Comparison of ENCODE assay signal across 8 mouse cellular contexts in genomic region chr13:38345431-38345820, GRCm38 (mm10). TPM values are rescaled to one million over a fixed set of nuclear protein-coding genes. Genes with fewer than 3 reads are reported as not detected.
DNase-seq lines count a peak whose midpoint lies in the region; ATAC-seq and TF ChIP-seq lines count a peak whose summit lies in the region.

No protein-coding gene starts in this region.

- TF ChIP-seq EP300 in CH12.LX (IDR thresholded peaks at IDR 0.05; ENCODE audit: low read length), result no peak

- H3K9ac ChIP-seq in CH12.LX (ENCODE audit: insufficient read depth, low read depth), result no peak overlapping the region; the same call in 1 of the 2 replicates
- H3K9ac ChIP-seq in forebrain, embryonic 15.5 days (replicated peaks), result peak overlapping the region; percentile 34; the same call in 1 of the 2 replicates
- no peak overlapping the region for H3K9ac ChIP-seq in limb, embryonic 12.5 days (replicated peaks)

- no peak for TF ChIP-seq RAD21 in CH12.LX (IDR thresholded peaks at IDR 0.05; ENCODE audit: low read depth, low read length)

- no peak for TF ChIP-seq CTCF in CH12.LX (conservative IDR thresholded peaks at IDR 0.05 in 1 of 2, IDR thresholded peaks at IDR 0.05 in 1 of 2; ENCODE audit: low read depth in 2 of 2, low read length in 2 of 2)
- TF ChIP-seq CTCF in small intestine, adult 2 months (IDR thresholded peaks at IDR 0.05; ENCODE audit: extremely low read depth, insufficient read length, insufficient replicate concordance, low read depth, low read length), result no peak

- peak; percentile 9 to 15 for DNase-seq in cerebellum, postnatal 25 days
- no peak for DNase-seq in cerebellum, adult 18-20 months
- DNase-seq in CH12.LX (ENCODE audit: extremely low read depth), result no peak
- DNase-seq in yolk sac, embryonic 10.5 days (ENCODE audit: low spot score), result no peak

- under 1% methylated on average over 31 of the region's 32 CpGs for WGBS in forebrain, embryonic 15.5 days
- 2% methylated on average over 32 of the region's 32 CpGs for WGBS in limb, embryonic 12.5 days
- WGBS in small intestine, adult 2 months, result 1% methylated on average over 32 of the region's 32 CpGs

- peaks cover 7 to 17% of the 10 kb centered on the region in 2 experiments for H3K4me1 ChIP-seq in CH12.LX (ENCODE audit: control insufficient read depth in 1 of 2, insufficient read depth in 2 of 2)
- peaks cover 26% of the 10 kb centered on the region for H3K4me1 ChIP-seq in forebrain, embryonic 15.5 days
- peaks cover 27% of the 10 kb centered on the region for H3K4me1 ChIP-seq in limb, embryonic 12.5 days (replicated peaks)
- H3K4me1 ChIP-seq in small intestine, adult 2 months (ENCODE audit: control insufficient read depth, insufficient read depth, insufficient read length, low read length), result peaks cover 7% of the 10 kb centered on the region

- ATAC-seq in forebrain, embryonic 15.5 days (replicated peaks), result peak; percentile 33
- no peak for ATAC-seq in limb, embryonic 12.5 days (ENCODE audit: insufficient number of reproducible peaks, insufficient read depth, low FRiP score, low TSS enrichment, low read depth)
- ATAC-seq in inflammation-experienced regulatory T-cells, adult 6 months, result no peak

- peak overlapping the region in 1 of 3 experiments; percentile 58 for H3K4me3 ChIP-seq in CH12.LX (replicated peaks in 1 of 3; ENCODE audit: low read depth in 2 of 3, low read length in 2 of 3, poor library complexity in 1 of 3)
- H3K4me3 ChIP-seq in forebrain, embryonic 15.5 days, result peak overlapping the region; percentile 46
- H3K4me3 ChIP-seq in limb, embryonic 12.5 days (replicated peaks), result peak overlapping the region; percentile 47
- peak overlapping the region; percentile 63 for H3K4me3 ChIP-seq in small intestine, adult 2 months (ENCODE audit: low read depth, low read length)

- H3K4me2 ChIP-seq in CH12.LX (ENCODE audit: insufficient read depth, low read depth, poor library complexity, severe bottlenecking), result peak overlapping the region; percentile 80
- peak overlapping the region; percentile 85 for H3K4me2 ChIP-seq in forebrain, embryonic 15.5 days (replicated peaks)
- peak overlapping the region; percentile 71 for H3K4me2 ChIP-seq in limb, embryonic 12.5 days

- no peak for TF ChIP-seq POLR2A in CH12.LX (IDR thresholded peaks at IDR 0.05; ENCODE audit: low read depth, low read length)
- no peak for TF ChIP-seq POLR2A in small intestine, adult 2 months (IDR thresholded peaks at IDR 0.05; ENCODE audit: low read depth, low read length)

- peaks cover 0 to 7% of the 10 kb centered on the region in 2 experiments for H3K36me3 ChIP-seq in CH12.LX (replicated peaks in 1 of 2; ENCODE audit: control insufficient read depth in 1 of 2, insufficient read depth in 1 of 2, low read length in 1 of 2)
- no peaks in the 10 kb centered on the region for H3K36me3 ChIP-seq in forebrain, embryonic 15.5 days
- H3K36me3 ChIP-seq in limb, embryonic 12.5 days, result no peaks in the 10 kb centered on the region
- no peaks in the 10 kb centered on the region for H3K36me3 ChIP-seq in small intestine, adult 2 months (ENCODE audit: control insufficient read depth, insufficient read depth, low read length)

- H3K27ac ChIP-seq in CH12.LX (ENCODE audit: insufficient read depth, low read depth), result no peak overlapping the region
- no peak overlapping the region for H3K27ac ChIP-seq in forebrain, embryonic 15.5 days (replicated peaks)
- H3K27ac ChIP-seq in limb, embryonic 12.5 days, result no peak overlapping the region
- no peak overlapping the region for H3K27ac ChIP-seq in small intestine, adult 2 months (ENCODE audit: insufficient read depth, low read depth, low read length)

- peaks cover 24% of the 10 kb centered on the region for H3K9me3 ChIP-seq in CH12.LX (replicated peaks; ENCODE audit: low read length)
- no peaks in the 10 kb centered on the region for H3K9me3 ChIP-seq in forebrain, embryonic 15.5 days
- no peaks in the 10 kb centered on the region for H3K9me3 ChIP-seq in limb, embryonic 12.5 days

- H3K27me3 ChIP-seq in CH12.LX (replicated peaks), result no peaks in the 10 kb centered on the region
- peaks cover 49% of the 10 kb centered on the region for H3K27me3 ChIP-seq in forebrain, embryonic 15.5 days
- H3K27me3 ChIP-seq in limb, embryonic 12.5 days, result peaks cover 68% of the 10 kb centered on the region
- peaks cover 33% of the 10 kb centered on the region for H3K27me3 ChIP-seq in small intestine, adult 2 months (ENCODE audit: control insufficient read depth, insufficient read depth, low read length)

- H3K79me2 ChIP-seq in CH12.LX (replicated peaks; ENCODE audit: control insufficient read depth, extremely low read depth, insufficient read depth, poor library complexity, severe bottlenecking), result no peaks in the 10 kb centered on the region

- in situ Hi-C loops in CH12.LX (cut with MboI; ENCODE audit: low pct_ligation_motif_present, low pct_unique_long_range_greater_than_20kb, low sequenced_read_pairs), result loop anchor here (25.0 kb wide), 1 partner anchor 242 kb away; no protein-coding TSS in a partner anchor

- dilution Hi-C loops in CH12.LX (cut with MboI; ENCODE audit: extremely low pct_ligation_motif_present, extremely low pct_unique_long_range_greater_than_20kb, low sequenced_read_pairs), result no loop called here

TF ChIP-seq in CH12.LX, 34 proteins besides CTCF, POLR2A, EP300 and RAD21:
- TF ChIP-seq CHD1 (IDR thresholded peaks at IDR 0.05; ENCODE audit: low read depth, low read length), result no peak
- no peak for TF ChIP-seq BHLHE40 (IDR thresholded peaks at IDR 0.05; ENCODE audit: low read depth, low read length)
- no peak for TF ChIP-seq RCOR1 (conservative IDR thresholded peaks at IDR 0.05; ENCODE audit: low read depth, low read length)
- no peak for TF ChIP-seq JUND (conservative IDR thresholded peaks at IDR 0.05; ENCODE audit: low read depth, low read length)

RNA-seq across cellular contexts. Expression of gene Bmp6, which starts 0.5 kb away (rescaled TPM):
- total RNA-seq in CH12.LX (2012; rRNA removed) (2.8 and 3.5 TPM in 2 replicates), CH12.LX (2014; rRNA removed) (0.16 TPM in 2 replicates)
- polyA plus RNA-seq in CH12.LX (2012; ENCODE audit: insufficient read length, low read depth), result 0.38 and 0.77 TPM in 2 replicates
- polyA plus RNA-seq in forebrain, embryonic 15.5 days (2015; fragmentation: Nextera tagmentation; extraction: Ambion mirVana), result 1.8 and 1.9 TPM in 2 replicates
- 0.75 and 1.4 TPM in 2 replicates for polyA plus RNA-seq in limb, embryonic 12.5 days (2016; fragmentation: Nextera tagmentation; extraction: Ambion mirVana)
- polyA plus RNA-seq in small intestine, adult 2 months (2012; rRNA removed), result 2.9 and 5.2 TPM in 2 replicates
- not detected for polyA plus RNA-seq in inflammation-experienced regulatory T-cells, adult 6 months (2017; shearing (Covaris generic))

Comparison
In these comparisons a context has a peak if more than half of its experiments do, and no peak if none do; other contexts are left out.
1. DNase-seq: peak in cerebellum, postnatal 25 days (2 of 2); none in cerebellum, adult 18-20 months (0 of 2), CH12.LX (single experiment) and yolk sac, embryonic 10.5 days (single experiment).
2. Peak in every context shown above with its lines, with median percentiles within 50 percentile points of each other: H3K4me2 ChIP-seq.